Mouse (Mus musculus): ENCODE data around the gene Myadm.
"Not testable (repeated sequence)": the region's sequence is repeated elsewhere in the genome, so short reads cannot be mapped to it uniquely, and the experiment has no call there.

The Myadm gene

DNA sequence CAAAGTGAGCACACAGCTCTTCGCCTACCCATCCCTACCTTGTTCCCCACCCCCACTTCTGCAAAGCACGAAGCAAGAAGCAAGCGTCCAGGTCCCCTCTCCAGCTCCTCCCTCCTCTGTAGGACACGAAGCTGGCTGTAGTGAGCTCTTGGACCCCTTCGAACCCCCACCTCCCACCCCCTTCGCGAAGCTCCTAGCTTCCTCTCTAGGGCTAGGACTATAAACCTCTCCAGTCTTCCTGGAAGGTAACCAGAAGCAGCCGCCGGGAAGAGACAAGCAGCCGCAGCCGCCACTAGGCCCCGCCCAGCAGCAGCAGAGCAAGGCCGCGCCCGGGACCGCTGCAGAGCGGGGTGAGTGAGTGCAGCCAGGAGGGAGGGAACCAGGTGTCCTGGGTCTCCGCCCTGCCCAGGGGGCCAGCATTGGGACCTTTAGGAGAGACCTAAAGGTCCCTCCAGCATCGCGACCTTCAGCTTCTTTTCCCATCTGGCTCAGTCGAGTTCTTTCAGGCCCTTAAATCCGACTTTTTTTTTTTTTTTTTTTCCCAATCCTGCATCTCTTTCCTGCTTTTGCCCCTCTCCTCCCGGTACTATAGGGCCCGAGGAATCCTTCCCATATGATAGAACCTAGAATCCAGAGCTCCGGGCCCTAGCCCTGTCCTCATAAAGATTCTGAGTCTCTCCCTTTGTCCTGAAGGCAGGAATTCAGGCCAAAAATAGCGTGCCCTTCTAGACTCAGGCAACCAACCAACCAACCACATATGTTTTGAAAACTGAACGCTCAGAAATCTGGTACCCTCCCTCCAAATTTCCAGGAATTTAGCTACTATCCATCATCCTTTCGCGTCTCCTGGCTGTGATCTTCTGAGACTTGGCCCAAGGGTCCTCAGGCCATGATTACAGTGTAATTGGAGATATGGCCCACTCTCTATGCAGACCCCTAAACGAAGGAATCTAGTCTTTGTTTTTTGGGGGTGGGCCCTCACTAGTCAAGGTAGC lies at the start of gene Myadm, which contains the start of gene Prkcg:
Gene Myadm (plus strand): TSS at position 105 of the 995 bp plus-strand sequence.
Gene Prkcg (plus strand): TSS at position 204 of the 995 bp plus-strand sequence.
- DNase-seq: peak; percentile 77

DNA sequence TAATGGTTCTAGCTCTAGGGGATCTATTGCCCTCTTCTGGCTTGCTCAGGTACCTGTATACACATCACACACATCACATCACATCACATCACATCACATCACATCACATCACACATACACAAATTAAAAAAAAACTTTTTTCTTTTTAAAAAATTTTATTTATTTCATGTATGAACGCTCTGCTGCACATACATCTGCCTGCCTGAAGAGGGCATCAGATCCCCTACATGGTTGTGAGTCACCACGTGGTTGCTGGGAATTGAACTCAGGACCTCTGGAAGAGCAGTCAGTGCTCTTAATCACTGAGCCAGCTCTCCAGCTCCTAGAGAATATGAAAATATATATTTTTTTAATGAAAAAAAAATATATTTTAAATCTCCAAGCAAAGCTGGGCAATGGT lies 49.7 kb upstream of the Myadm start:
- DNase-seq: no peak

DNA sequence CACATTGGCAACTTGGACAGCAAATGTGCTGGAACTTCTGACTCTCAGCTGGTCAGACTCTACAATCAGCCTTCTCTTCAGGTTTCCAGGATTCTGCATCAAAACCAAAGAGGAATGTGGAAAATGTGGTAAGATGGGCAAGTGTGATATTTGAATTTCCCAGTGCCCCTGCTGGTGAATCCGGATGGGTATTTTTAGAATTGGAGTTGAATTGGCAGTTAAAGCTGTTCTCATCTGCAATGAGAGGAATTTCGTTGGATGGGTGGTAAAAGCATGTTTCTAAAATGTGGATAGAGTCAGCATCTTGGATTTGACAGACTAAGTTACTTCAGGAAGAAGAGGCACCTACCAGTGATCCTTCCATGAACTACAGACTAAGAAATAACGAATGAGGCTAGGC lies 28.2 kb upstream of the Myadm start:
- DNase-seq: no peak

DNA sequence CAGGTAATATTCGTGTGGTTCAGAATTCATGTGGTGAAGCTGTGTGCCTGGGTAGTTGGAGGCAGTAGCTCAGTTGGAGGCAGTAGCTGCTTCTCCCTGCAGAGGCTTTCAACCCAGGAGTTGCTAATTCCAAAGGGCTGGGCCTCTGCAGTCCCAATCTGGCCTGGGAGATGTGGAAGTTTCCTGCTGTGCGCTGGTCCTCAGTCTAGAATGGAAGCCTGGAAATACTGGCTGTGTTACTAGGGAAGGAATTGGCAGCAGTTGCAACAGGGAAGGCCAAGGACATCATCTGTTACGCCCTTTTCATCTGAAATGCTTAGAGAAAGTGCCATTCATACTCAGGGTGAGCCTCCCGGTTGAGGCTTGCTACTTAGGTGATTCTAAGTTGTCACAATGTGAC lies 27.4 kb upstream of the Myadm start:
- no peak for DNase-seq

DNA sequence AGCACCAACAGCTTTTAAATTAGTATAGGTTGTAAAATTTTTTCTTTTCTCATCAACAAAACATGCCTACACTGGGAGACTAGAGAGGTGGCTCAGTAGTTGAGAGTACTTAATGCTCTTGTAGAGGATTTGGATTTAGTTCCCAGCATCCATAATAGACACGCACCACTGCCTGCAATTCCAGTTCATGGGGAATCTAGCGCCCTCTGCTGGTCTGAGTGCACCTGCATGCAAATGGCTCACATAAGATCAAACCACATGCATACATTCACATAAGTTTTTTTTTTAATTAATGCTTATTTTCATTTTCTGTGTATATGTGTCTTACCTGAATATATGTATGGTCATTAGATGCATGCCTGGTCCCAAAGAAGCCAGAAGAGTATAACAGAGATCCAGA lies 26.1 kb upstream of the Myadm start:
- DNase-seq: no peak

DNA sequence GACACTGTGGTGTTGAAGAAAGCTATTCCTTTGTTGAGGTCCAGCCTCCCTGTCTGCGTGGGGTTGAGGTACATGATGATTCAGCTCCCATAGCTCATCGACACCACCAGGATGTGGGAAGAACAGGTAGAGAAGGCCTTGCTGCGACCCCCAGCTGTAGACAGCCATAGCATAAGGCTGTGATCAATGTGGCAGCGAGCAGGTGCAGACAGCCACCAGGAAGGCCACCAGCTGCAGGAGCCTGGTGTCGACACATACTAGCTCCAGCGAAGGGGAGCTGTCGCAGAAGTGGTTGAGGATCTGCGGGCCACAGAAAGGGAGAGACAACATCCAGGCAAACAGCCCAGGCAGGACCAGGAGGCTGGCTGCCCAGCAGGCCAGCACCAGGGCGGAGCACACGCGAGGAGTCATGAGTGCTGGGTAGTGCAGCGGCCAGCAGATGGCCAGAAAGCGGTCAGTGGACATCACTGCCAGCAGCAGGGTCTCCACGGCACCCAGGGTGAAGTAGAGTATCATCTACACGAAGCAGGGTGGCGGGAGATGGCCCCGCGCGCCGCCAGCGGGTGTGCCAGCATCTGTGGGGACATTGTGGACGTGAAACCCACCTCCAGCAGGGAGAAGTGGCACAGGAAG lies 24.4 kb upstream of the Myadm start:
- no peak for DNase-seq

DNA sequence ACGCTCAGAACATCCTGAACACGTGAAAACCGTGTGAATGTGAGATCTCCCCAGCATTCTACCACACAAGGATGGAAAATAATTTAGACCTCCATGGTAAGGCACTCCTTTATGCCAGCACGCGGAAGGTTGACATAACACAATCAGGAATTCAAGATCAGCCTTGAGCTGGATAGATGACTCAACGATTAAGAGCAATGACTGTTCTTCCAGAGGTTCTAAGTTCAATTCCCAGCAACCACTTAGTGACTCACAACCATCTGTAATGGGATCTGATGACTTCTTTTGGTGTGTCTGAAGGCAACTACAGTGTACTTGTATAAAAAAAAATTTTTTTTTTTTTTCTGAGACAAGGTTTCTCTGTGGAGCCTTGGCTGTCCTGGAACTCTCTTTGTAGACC lies 23.6 kb upstream of the Myadm start:
- no peak for DNase-seq

DNA sequence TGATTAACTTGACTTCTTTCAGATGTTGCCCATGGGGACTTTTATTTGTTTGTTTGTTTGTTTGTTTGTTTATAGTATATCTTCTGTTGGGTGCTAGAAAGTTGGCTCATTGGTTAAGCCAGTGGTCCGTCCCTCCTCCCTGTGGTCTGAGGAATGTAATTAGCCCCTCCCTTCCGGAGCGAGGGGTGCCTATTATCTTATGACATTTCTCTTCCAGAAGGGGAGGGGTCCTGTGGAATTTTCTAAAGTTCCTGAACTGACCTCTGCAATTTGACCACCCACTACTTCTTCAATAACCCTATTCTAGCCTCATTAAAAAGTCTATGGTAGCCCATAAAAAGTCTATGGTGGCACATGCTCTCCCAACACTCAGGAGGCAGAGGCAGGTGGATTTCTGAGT lies 21.6 kb upstream of the Myadm start:
- DNase-seq: no peak

DNA sequence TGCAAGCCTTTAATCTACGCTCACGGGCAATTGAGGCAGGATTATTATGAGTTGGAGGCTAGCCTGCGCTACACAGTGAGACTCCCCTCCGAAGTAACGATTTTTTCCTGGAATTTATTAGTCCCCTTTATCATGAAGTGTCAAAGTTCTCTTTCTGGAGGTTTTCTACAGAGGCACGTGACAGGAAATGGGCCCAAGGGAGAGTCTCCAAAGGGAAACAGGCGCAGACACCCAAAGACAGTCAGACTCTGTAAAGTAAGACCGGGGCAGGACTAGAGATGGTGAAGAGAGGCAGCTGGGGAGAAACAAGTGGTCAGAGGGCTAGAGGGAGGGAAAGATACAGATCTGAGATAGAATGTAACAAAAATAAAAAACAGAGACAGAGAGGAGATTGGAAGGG lies 21.0 kb upstream of the Myadm start:
- no peak for DNase-seq

DNA sequence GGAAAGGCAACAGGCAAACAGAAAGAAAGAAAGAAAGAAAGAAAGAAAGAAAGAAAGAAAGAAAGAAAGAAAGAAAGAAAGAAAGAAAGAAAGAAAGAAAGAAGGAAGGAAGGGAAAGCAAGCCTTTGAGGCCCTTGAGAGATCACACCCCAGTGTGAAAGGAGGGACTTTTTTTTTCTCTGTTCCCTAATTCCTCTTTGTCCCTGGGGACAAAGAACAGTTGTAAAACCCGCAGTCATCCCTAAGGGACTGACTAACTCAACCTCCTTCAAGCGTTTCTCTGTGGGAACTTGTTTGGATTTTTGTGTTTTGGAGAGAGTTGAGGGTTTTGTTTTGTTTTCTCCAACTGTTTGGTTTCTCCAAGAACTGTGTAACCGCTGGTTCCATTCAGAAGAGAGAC lies 20.6 kb upstream of the Myadm start:
- no peak for DNase-seq

DNA sequence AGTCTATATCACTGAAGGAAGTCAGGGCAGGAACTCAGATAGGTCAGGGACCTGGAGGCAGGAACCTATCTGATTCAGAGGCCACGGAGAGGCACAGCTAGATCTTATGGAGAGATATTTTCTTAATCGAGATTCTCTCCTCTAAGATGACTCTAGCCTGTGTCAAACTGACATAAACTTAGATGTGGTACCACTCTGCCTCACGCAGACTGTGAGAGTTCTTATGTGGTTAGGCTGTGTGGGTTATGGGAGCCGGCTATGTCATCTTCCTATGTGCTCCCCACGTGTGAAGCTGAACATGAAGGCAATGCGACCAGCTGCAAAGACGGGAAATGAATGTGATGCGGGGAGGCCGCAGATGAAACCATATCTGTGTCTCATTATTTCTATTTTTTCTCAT lies 16.7 kb upstream of the Myadm start:
- DNase-seq: no peak

DNA sequence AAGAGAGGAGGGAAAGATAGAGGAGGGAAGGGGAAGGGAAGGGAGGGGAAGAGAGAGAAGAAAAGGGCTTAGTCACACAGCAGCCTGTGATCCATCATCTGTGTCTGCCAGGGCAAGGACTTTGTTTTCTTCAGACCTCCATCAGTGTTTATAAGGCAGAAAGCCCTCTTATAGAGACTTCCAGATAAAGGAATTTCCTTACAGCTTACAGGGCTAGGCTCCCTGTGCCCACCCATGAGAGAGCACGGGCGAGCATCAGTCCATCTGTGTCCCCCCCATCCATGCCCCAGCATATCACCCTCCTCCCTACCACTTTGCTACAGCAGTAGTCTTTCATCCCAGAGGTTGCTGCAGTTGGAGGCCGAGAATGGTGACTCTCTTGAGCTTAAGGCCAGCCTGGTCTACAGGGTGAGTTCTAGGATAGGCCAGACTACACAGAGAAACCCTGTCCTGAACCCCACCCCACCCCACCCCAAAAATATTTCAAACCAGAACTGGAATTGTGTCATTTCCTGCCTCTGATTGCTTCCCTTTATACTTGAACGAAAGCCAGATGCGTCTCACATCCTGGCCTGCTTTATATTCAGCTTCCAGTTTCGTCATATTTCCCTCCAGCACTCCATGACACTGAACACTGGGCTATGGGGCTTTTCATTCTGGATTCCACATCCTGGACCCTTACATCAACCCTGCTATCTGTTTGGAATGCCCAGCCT lies 13.3 kb upstream of the Myadm start:
- no peak for DNase-seq

DNA sequence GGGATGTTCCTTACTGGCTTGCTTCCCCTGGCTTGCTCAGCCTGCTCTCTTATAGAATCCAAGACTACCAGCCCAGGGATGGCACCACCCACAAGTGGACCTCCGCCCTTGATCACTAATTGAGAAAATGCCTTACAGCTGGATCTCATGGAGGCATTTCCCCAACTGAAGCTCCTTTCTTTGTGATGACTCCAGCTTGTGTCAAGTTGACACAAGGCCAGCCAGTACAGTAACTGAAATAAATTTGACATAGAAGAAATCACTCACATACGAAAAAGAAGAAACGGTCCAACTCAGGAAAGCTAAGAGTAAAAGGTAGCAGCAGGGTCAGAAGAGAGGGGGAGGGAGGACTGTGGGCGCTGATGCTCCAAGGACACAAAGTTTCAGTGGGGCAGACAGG lies 12.1 kb upstream of the Myadm start:
- not testable (repeated sequence) for DNase-seq

DNA sequence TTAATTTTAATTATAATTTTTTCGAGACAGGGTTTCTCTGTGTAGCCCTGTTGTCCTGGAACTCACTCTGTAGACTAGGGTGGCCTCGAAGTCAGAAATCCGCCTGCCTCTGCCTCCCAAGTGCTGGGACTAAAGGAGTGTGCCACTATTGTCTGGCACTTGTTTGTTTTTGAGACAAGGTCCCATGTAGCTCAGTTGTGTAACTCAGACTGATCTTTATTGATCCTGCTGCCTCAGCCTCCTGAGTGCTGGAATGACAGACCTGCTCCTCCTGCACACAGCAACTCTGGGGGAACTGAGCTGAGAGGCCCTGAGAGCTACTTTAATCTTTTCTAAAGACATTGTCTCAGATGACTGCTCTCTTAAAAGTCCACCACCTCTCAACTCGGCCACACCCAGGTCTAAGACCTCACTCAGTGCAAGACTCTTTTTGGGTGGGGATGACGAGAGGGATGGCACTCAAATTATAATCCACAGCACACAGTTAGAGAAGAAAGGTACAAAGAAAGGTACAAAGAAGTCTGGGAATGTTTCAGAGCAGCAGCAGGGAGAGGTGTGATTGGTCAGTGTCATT lies 8.7 kb upstream of the Myadm start:
- DNase-seq: no peak

DNA sequence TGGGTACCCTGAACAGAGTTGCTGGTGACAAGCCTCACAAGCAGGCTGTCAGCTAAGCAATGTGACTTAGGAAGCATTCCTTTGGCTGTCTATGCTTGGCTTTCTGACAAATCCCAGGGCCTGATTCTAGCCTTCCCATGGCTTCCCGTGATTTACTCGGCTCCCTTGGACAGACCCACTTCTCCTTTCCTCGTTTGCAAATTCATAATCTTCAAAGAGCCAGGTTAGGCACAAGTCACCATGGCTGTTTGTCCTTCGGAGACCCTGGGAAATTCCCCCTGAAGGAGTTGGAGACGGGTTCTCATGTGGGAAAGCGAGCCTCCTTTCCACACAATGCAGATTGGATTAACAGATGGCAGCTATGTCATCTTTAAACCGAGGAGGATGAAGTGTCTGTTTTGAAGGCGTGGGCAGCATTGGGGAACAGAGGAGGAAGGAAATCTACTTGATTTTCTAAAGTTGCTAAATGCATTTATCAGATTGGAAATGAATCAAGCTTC lies 8.2 kb upstream of the Myadm start:
- peak; percentile 32 for DNase-seq

DNA sequence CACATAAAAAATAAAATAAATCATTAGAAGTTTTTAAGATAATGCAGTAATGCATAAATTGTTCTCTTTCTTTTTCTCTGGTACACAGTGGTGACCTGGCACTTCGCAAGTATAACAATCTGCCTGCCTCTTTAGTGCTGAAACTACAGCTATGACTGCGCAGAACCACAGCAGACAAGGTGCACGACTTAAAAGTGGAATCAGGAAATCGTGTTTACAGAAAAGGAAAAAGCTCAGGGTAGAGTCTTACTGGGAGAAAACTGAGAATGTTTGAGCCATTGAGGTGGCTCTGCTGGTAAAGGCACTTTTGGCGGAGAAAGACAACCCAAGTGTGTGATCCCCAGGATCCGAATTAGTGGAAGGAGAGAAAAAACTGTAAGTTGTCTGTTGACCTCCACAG lies 7.1 kb upstream of the Myadm start:
- DNase-seq: no peak

DNA sequence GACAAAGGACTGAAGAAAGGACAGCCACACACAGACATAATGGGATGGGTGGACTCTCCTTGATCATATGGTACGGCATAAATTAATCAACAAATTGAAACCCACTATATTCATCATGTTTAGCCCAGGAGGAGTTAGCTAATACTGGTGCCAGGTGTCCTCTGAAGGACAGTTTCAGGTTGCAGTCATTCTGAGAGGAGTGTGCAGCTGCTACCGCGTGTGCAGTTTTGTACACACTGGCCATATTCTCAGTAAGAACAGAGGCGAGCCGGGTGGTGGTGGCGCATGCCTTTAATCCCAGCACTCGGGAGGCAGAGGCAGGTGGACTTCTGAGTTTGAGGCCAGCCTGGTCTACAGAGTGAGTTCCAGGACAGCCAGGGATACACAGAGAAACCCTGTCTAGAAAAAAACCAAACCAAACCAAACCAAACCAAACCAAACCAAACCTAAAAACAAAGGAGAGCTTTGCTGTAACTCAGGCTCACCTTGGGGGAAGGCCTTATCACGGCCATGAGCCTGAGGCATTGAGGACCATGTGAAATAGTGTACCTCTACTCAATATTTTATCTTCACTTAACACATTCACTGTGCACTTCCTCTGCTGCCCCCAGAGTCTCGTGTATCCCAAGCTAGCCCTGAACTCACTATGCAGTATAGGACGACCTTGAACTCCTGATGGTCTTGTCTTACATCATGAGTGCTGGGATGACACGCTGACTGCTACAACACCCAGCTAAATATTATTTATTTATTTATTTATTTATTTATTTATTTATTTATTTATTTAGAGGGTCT lies 5.6 kb upstream of the Myadm start:
- DNase-seq: no peak

DNA sequence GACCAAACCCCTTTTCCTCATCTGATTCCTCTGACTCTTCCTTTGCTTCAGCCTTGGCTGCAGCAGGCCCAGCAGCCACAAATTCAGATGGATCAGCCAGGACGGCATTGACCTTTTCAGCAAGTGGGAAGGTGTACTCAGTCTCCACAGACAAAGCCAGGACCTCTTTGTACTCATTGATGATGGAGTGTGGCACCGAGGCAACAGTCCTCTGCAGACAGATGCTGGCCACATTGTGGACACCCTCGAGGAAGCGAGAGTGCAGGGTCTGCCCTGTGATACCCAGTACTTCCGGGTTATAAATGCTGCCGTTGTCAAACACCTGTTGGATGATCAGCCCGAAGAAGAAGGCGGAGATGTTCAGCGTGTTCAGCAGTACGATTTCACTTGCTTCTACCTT lies 4.3 kb upstream of the Myadm start:
- DNase-seq: no peak

DNA sequence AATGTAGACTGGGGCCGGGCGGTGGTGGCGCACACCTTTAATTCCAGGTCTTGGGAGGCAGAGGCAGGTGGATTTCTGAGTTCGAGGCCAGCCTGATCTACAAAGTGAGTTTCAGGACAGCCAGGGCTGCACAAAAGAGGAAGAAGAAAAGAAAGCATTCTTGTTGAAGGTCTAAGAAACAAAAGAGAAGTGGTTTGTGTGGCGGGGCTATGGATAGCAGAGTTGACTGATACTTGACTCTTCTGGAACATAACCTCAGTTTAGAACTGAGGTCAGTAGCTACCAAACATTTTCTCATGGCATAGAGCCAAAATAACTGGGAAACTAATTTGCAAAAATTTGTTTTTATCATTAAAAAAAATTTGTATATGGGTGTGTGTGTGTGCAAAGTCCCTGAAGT lies 2.8 kb upstream of the Myadm start:
- no peak for DNase-seq

DNA sequence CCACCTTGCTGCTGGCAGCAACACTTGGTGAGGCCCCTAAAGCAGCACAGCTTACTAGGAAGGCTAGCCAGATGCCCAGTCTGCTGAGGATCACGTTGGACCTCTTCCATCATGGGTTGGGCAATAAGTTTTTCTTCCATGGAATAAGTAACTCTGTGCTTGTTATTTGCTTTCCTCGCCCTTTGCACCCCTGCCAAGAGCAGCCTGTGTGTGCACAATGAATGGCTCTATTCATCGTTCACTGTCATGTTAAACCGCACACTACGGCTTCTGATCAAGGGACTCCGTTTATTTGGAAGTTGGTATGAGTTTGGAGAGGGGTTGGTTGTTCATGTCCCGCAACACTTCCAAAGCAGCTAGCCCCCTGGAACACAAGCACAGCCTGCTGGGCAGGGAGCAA lies 1.7 kb upstream of the Myadm start:
- no peak for DNase-seq

DNA sequence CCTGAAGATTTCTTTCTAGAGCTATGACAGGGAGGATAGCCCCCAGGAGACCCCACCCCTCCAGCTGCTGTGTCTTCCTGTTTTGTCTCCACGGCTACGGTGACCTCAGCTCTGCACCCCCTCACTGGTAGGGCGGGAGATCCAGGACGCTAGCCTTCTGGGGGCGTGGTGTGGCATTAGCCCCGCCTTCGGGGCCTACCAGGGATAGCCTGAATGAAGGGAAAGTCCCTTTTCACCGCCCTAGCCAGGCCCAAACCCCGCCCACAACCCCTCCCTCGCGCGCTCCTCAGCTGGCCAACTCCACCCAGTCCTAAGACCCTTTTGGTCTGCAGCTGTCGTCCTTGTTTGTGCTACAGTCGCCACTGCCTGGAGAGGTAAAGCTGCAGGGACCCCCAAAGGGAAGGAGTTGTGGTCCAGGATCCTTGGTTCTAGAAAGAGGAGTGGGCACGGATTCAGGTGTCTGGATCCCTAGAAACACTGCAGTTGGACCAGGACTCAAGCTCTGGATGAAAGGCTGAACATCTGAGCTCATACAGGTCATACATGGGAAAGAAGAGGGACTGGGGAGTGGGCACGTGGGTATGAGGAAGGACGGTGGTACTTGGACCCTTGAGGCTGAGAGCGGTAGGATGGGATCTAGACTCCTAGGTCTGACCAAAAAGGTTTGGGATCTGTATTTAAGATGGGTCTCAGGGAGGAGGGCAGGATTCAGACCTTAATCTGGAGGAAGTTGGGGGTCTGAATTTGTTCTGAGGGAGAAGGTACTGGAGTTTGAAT lies 1.6 kb downstream of the Myadm start:
- peak; percentile 84 for DNase-seq
